Mouse (Mus musculus) heart, embryonic 13.5 days (tissue): ENCODE measurements at regions not wholly inside any gene's neighbourhood (a gene's known extent, or its start where the extent isn't known, plus 50 kb on each side); places are given as distances from the start of the nearest gene placed in this dataset.
A peak's percentile ranks its signal among the peaks of the same experiment; 100 is the strongest.

ENCODE experiments used
- ATAC-seq: fragments of 200-750 bp; cut with Nextera tagmentation; 2 replicates; pipeline ENCODE4 v1.8.0; 2017; ENCODE audit warnings: moderate TSS enrichment; ENCODE audit not compliant: insufficient number of reproducible peaks, low FRiP score, low TSS enrichment; ENCODE audit errors: extremely low read depth
- H3K27ac ChIP-seq: fragments of 300-500 bp; sonication (generic); replicated peaks from 2 replicates; pipeline ENCODE4 v1.5.1; 2015; ENCODE audit warnings: moderate library complexity, mild to moderate bottlenecking, inconsistent platforms
- H3K27me3 ChIP-seq: fragments of 300-500 bp; sonication (generic); replicated peaks from 2 replicates; pipeline ENCODE4 v1.6.1; 2015; ENCODE audit warnings: mild to moderate bottlenecking, inconsistent platforms
- H3K36me3 ChIP-seq: fragments of 300-500 bp; sonication (generic); 2 replicates; pipeline ENCODE4 v1.6.1; 2015; ENCODE audit warnings: mild to moderate bottlenecking, inconsistent platforms
- H3K4me1 ChIP-seq: fragments of 300-500 bp; sonication (generic); 2 replicates; pipeline ENCODE4 v1.6.1; 2015; ENCODE audit warnings: inconsistent platforms
- H3K4me2 ChIP-seq: fragments of 300-500 bp; sonication (generic); 2 replicates; pipeline ENCODE4 v1.6.1; 2015; ENCODE audit warnings: inconsistent platforms, mild to moderate bottlenecking, moderate library complexity
- H3K4me3 ChIP-seq: fragments of 300-500 bp; sonication (generic); 2 replicates; pipeline ENCODE4 v1.5.1; 2015; ENCODE audit warnings: moderate library complexity, mild to moderate bottlenecking, inconsistent platforms
- H3K9ac ChIP-seq: fragments of 300-500 bp; sonication (generic); 2 replicates; pipeline ENCODE4 v1.6.1; 2015; ENCODE audit warnings: inconsistent platforms, mild to moderate bottlenecking, moderate library complexity
- H3K9me3 ChIP-seq: fragments of 300-500 bp; sonication (generic); 2 replicates; pipeline ENCODE4 v1.6.1; 2016; ENCODE audit warnings: inconsistent platforms
- WGBS: fragments of 180-500 bp; shearing (Covaris S2); methylation state at CpG from one replicate; pipeline ENCODE4 v1.1.7; 2015; ENCODE audit warnings: mixed read lengths; 5-methylcytosine and 5-hydroxymethylcytosine counted together

- peaks cover 5% of the 10 kb centered on the region for H3K4me1 ChIP-seq
- no peak for ATAC-seq
- no peaks in the 10 kb centered on the region for H3K36me3 ChIP-seq
- H3K9ac ChIP-seq = no peak overlapping the region
- H3K4me3 ChIP-seq = no peak overlapping the region
- H3K9me3 ChIP-seq = no peaks in the 10 kb centered on the region
- H3K27me3 ChIP-seq = no peaks in the 10 kb centered on the region
- H3K4me2 ChIP-seq = no peak overlapping the region
- no peak overlapping the region for H3K27ac ChIP-seq
These were observed 117.3 kb downstream of the Gm5426 start for GRCm38 (mm10) chr10:96253671-96254070.

- H3K9ac ChIP-seq = no peak overlapping the region
- no peak for ATAC-seq
- H3K27me3 ChIP-seq = no peaks in the 10 kb centered on the region
- no peak overlapping the region for H3K27ac ChIP-seq
- 77% methylated on average over 2 of the region's 2 CpGs for WGBS
- no peaks in the 10 kb centered on the region for H3K9me3 ChIP-seq
- no peaks in the 10 kb centered on the region for H3K36me3 ChIP-seq
- H3K4me1 ChIP-seq = peaks cover 12% of the 10 kb centered on the region
- no peak overlapping the region for H3K4me3 ChIP-seq
- no peak overlapping the region for H3K4me2 ChIP-seq
These were observed 118.0 kb downstream of the Gm5426 start for GRCm38 (mm10) chr10:96254250-96254862.

GRCm38 (mm10) chr10:96257935-96258334 is 121.5 kb downstream of the Gm5426 start:
- WGBS = 52% methylated on average over 7 of the region's 7 CpGs
- no peak overlapping the region for H3K4me3 ChIP-seq
- H3K4me1 ChIP-seq = peaks cover 16% of the 10 kb centered on the region
- no peaks in the 10 kb centered on the region for H3K9me3 ChIP-seq
- no peak overlapping the region for H3K9ac ChIP-seq
- H3K27me3 ChIP-seq = no peaks in the 10 kb centered on the region
- no peaks in the 10 kb centered on the region for H3K36me3 ChIP-seq
- ATAC-seq = no peak
- 0 out of 2 replicates have a peak overlapping the region, but pooled peaks have one; percentile 0 for H3K27ac ChIP-seq
- H3K4me2 ChIP-seq = no peak overlapping the region

GRCm38 (mm10) chr10:96259242-96259641 is 122.8 kb downstream of the Gm5426 start:
- ATAC-seq = no peak
- Histone ChIP-seq H3K4me3 (no peak overlapping the region), H3K4me2 (peak overlapping the region; percentile 29), H3K4me1 (peaks cover 28% of the 10 kb centered on the region), H3K9ac (no peak overlapping the region), H3K27ac (no peak overlapping the region), H3K27me3 (no peaks in the 10 kb centered on the region), H3K9me3 (no peaks in the 10 kb centered on the region), H3K36me3 (no peaks in the 10 kb centered on the region)
- 45% methylated on average over 10 of the region's 10 CpGs for WGBS

GRCm38 (mm10) chr10:96259648-96260047 is 123.2 kb downstream of the Gm5426 start:
- no peak for ATAC-seq
- Histone ChIP-seq H3K9ac (no peak overlapping the region), H3K4me3 (no peak overlapping the region), H3K27ac (no peak overlapping the region), H3K27me3 (no peaks in the 10 kb centered on the region), H3K4me2 (peak overlapping the region; percentile 29), H3K4me1 (peaks cover 32% of the 10 kb centered on the region), H3K36me3 (no peaks in the 10 kb centered on the region), H3K9me3 (no peaks in the 10 kb centered on the region)
- WGBS = 91% methylated on average over 8 of the region's 8 CpGs

GRCm38 (mm10) chr10:96263544-96263943 is 127.1 kb downstream of the Gm5426 start:
- no peak for ATAC-seq
- H3K27me3 ChIP-seq = no peaks in the 10 kb centered on the region
- peaks cover 38% of the 10 kb centered on the region for H3K4me1 ChIP-seq
- H3K27ac ChIP-seq = peak overlapping the region; percentile 28; the same call in 1 of the 2 replicates
- whole genome bisulfite sequencing = 33% methylated on average over 7 of the region's 7 CpGs
- no peaks in the 10 kb centered on the region for H3K9me3 ChIP-seq
- H3K36me3 ChIP-seq = no peaks in the 10 kb centered on the region
- H3K4me2 ChIP-seq = no peak overlapping the region
- no peak overlapping the region for H3K9ac ChIP-seq
- H3K4me3 ChIP-seq = no peak overlapping the region

GRCm38 (mm10) chr10:96264433-96264832 is 128.0 kb downstream of the Gm5426 start:
- Histone ChIP-seq H3K27ac (peak overlapping the region; percentile 63; the same call in 1 of the 2 replicates), H3K4me1 (peaks cover 29% of the 10 kb centered on the region), H3K27me3 (no peaks in the 10 kb centered on the region), H3K4me3 (no peak overlapping the region), H3K36me3 (no peaks in the 10 kb centered on the region), H3K4me2 (no peak overlapping the region), H3K9me3 (no peaks in the 10 kb centered on the region), H3K9ac (no peak overlapping the region)
- WGBS = 45% methylated on average over 5 of the region's 5 CpGs
- no peak for ATAC-seq

- WGBS = 46% methylated on average over 4 of the region's 4 CpGs
- Histone ChIP-seq H3K27ac (peak overlapping the region; percentile 63; the same call in 1 of the 2 replicates), H3K36me3 (no peaks in the 10 kb centered on the region), H3K9ac (no peak overlapping the region), H3K4me3 (no peak overlapping the region), H3K4me2 (no peak overlapping the region), H3K27me3 (no peaks in the 10 kb centered on the region), H3K9me3 (no peaks in the 10 kb centered on the region), H3K4me1 (peaks cover 27% of the 10 kb centered on the region)
- ATAC-seq = no peak
These were observed 128.5 kb downstream of the Gm5426 start for GRCm38 (mm10) chr10:96264866-96265265.

- Histone ChIP-seq H3K9me3 (no peaks in the 10 kb centered on the region), H3K27me3 (no peaks in the 10 kb centered on the region), H3K4me1 (peaks cover 27% of the 10 kb centered on the region), H3K36me3 (no peaks in the 10 kb centered on the region), H3K4me3 (no peak overlapping the region), H3K9ac (no peak overlapping the region), H3K27ac (0 out of 2 replicates have a peak overlapping the region, but pooled peaks have one; percentile 1), H3K4me2 (no peak overlapping the region)
- 62% methylated on average over 9 of the region's 9 CpGs for WGBS
- no peak; the same call in 1 of the 2 replicates for ATAC-seq
These were observed 129.8 kb downstream of the Gm5426 start for GRCm38 (mm10) chr10:96266100-96266735.

GRCm38 (mm10) chr10:96267603-96268002 is 131.2 kb downstream of the Gm5426 start:
- H3K9me3 ChIP-seq = no peaks in the 10 kb centered on the region
- H3K9ac ChIP-seq = no peak overlapping the region
- no peaks in the 10 kb centered on the region for H3K36me3 ChIP-seq
- peaks cover 27% of the 10 kb centered on the region for H3K4me1 ChIP-seq
- H3K27ac ChIP-seq = no peak overlapping the region
- no peak overlapping the region for H3K4me2 ChIP-seq
- no peaks in the 10 kb centered on the region for H3K27me3 ChIP-seq
- no peak overlapping the region for H3K4me3 ChIP-seq
- ATAC-seq = no peak
- 69% methylated on average over 4 of the region's 4 CpGs for WGBS

GRCm38 (mm10) chr10:96273607-96274365 is 137.4 kb downstream of the Gm5426 start:
- peaks cover 9% of the 10 kb centered on the region; the same call in 1 of the 2 replicates for H3K4me1 ChIP-seq
- no peaks in the 10 kb centered on the region for H3K9me3 ChIP-seq
- H3K4me2 ChIP-seq = no peak overlapping the region
- no peak overlapping the region for H3K9ac ChIP-seq
- no peak overlapping the region for H3K4me3 ChIP-seq
- H3K27me3 ChIP-seq = no peaks in the 10 kb centered on the region
- no peak for ATAC-seq
- H3K27ac ChIP-seq = no peak overlapping the region
- 62% methylated on average over 7 of the region's 7 CpGs for WGBS
- no peaks in the 10 kb centered on the region for H3K36me3 ChIP-seq
